Mouse (Mus musculus) brain, embryonic 14.5 days (tissue): ENCODE measurements around the gene Plekha6.

Source experiments
- CTCF ChIP-seq: fragments of 200-500 bp; IDR thresholded peaks from 2 replicates; pipeline ENCODE4 v1.5.1; 2012; ENCODE audit warnings: inconsistent platforms, mild to moderate bottlenecking, moderate library complexity, borderline replicate concordance; ENCODE audit not compliant: insufficient read depth, insufficient read length; ENCODE audit errors: extremely low read depth
- POLR2A ChIP-seq: fragments of 200-500 bp; IDR thresholded peaks from 2 replicates; pipeline ENCODE4 v1.6.1; 2012; ENCODE audit warnings: mild to moderate bottlenecking, inconsistent platforms, borderline replicate concordance; ENCODE audit not compliant: poor library complexity, insufficient read depth, insufficient read length, severe bottlenecking; ENCODE audit errors: extremely low read depth

- no peak for TF ChIP-seq CTCF
- TF ChIP-seq POLR2A, result no peak
These were observed 64.9 kb downstream of the Plekha6 start for GRCm38 (mm10) chr1:133228809-133229487.
